Mouse (Mus musculus) lung, adult 18-20 months (tissue): ENCODE data around the gene Gm21775.
"Not testable (repeated sequence)": the region's sequence is repeated elsewhere in the genome, so short reads cannot be mapped to it uniquely, and the experiment has no call there.

ENCODE experiments used
- DNase-seq, 2 experiments: peaks; one replicate each; pipeline ENCODE4 v3.0.0; 2022; ENCODE audit warnings: mixed read lengths in 2 of 2

Gm21775 gene

DNA sequence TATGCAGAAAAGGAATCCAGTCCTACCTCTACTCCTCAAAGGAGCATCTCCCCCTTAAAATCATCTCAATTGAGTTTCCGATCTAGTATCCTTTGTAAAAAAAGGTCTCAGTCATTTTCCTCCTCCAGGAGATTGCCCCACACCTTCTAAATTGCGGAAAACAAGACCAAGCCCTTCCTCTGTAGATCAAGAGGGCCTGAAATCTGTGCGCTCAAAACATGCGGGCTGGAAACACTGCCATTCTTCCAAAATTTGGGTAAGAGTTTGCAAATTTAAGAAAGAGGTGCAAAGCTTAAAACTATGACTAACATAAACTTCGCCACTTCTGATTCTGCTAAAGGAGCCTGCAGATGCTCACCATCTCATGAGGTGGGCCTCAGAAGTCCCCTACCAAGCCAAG is at the start of gene Gm21775:
TSS of gene Gm21775 (plus strand) at position 301 of the 400 bp plus-strand sequence.
- not testable (repeated sequence) for DNase-seq

DNA sequence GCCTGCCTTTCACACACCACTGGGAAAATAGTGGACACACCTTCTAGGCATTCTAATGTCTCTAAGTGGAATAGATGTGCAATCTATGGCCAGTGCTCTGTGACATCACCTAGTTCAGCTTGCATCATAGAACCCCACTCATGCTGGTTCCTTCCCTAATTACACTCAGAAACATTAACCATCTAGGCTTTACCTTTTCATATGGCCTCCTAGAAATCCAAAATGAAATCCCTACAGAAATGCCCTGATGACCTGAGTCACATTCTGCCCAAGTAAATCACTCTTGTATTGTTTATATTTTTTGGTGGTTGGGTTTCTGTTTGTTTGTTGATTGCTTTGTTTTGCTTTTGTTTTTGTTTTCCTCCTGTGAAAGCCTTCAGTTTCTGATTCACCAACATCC is 17.3 kb upstream of the Gm21775 start, which contains the start of gene Gm20737:
TSS of gene Gm20737 (minus strand) at position 101 of the 400 bp plus-strand sequence.
- DNase-seq: not testable (repeated sequence)
